Mouse (Mus musculus) cerebellum, adult 9-11 months (tissue): ENCODE data around the gene Sel1l3.
A peak's percentile ranks its signal among the peaks of the same experiment; 100 is the strongest.

Source experiments
- DNase-seq: peaks from one replicate; pipeline ENCODE4 v3.0.0; 2022

The Sel1l3 gene

GRCm38 (mm10) chr5:53139566-53139965, 74.2 kb downstream of the Sel1l3 start:
- DNase-seq, result no peak

DNA sequence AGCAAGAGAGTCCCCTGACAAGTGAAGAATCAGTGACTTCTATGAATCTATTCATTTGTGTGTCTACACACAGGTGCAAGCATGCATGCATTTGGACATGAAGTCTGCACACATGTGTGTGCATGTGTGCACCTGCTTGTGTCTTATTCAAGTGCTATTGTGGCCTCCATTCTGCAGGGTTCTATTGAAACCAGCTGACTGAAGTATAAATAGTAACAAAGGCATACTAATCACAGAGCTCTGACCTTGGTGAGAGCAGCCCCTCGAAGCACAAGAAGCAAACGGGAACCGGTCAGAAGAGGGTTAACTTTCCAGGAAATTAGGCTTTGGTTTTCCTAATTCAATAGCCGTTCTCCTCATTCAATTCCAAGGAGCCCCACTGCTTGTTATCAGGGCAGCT, 74.6 kb downstream of the Sel1l3 start:
- DNase-seq, result no peak

DNA sequence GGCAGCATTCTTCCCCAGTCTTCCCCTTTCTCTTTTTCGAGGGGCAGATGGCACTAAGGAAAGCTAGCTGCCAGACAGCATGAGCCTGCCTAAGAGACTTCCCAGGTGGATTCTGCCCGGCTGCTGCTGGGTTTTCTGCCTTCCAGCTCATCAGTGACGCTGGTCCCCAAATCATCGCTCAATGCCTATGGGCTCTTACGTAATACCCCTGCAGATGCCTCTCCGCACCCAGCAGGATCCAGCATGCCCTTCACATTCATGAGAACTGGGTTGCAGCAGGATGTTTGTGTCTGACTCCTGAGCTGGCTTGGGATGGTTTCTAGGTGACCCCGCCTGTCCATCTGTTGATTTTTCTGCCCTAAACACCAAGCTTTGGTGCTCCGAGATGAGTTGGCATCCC, 75.7 kb downstream of the Sel1l3 start:
- peak; percentile 85 for DNase-seq

GRCm38 (mm10) chr5:53135984-53136383, 77.7 kb downstream of the Sel1l3 start:
- no peak for DNase-seq

- no peak for DNase-seq
These were observed 79.7 kb downstream of the Sel1l3 start for GRCm38 (mm10) chr5:53134003-53134402.

DNA sequence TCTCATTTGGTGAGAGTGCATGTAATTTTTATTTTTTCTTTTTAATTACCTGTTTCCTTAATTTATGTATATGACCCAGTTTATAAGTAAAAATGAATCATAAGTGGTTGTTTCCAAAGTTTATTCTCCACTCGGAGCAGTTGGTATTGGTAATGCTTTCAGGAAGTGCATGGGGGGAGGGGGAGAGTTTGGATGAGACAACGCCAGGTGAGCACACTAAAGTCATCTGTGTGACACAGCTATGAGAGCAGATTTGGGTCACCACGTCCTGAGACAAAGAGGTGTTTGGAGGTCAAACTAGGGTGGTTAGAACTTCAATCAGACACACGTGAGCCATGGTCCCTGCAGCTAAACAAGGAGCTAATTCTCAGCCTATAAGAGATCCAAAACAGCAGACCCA, 89.0 kb downstream of the Sel1l3 start:
- no peak for DNase-seq

DNA sequence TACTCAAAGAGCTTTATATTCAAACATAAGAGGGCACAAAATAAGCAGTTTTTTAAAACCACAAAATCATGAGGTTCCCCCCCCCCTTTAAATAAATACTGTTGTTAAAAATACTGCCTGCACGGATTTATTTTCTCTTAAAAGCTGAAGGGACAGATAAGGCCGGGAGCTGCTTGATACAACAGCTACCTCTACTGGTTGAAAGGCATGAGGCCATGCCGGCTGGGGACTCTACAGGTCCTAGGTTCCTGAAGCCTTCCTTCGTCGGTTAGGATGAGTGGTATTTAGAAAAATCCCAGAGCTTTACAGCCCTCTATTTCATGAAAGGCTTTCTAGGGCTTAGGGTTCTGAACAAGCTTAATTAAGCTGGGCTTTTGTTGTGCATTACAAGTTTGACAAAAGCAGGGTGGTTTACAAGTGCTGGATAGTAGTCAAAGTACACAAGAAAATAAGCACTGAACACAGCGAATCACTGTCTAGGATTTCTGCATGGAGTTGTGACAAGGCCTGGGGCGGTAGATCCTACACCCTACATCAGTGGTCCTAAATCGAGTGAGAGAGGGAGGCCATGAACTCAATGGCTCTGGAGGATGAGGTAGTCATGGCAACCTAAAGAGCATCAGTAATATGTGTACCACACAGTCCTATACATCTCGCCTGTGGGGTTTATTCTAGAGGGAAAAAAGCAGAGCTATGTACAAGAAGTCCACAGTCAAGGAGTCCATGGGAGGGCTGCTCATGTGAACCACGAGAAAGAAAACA, 90.0 kb downstream of the Sel1l3 start:
- peak; percentile 61 for DNase-seq

DNA sequence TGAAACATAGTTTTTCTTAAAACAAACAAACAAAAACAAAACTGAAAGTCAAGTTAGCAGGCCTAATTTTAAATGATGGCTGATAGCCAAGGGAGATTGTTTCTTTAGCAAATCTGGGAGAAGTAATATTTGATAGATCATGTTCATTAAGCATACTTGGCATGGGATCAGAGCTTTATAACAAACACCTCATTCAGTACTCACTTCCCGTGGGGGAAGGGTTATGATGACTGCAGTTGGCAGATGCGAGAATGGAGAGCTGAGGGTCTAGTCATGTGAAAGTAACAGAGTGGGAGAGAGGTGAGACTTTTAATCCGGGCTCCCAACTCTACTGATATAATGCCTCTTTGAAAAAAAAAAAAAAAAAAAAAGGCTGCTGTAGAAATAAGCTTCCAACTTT, 94.0 kb downstream of the Sel1l3 start:
- DNase-seq, result no peak

DNA sequence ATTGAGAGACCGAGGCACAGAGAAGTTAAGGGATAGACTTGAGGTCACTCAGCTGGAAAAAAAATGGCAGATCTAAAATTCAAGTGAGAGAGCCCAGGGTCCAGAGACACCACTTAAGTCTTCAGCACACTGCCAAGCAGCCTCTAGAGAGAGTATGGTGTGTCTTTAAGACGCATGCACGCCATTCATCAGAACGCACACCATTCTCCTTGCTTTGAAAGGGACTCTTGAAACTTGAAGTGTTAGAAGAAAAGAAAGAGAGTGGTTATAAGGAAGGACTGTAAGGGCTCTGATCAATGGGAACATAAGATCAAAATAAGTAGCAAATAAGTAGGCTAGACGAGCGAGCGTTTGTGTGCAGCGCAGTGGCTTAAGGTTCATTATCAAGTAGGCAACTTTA, 95.5 kb downstream of the Sel1l3 start:
- DNase-seq, result no peak

GRCm38 (mm10) chr5:53114616-53115267, 99.0 kb downstream of the Sel1l3 start:
- no peak for DNase-seq

- no peak for DNase-seq
These were observed 100.8 kb downstream of the Sel1l3 start for GRCm38 (mm10) chr5:53112942-53113341.

GRCm38 (mm10) chr5:53111036-53111435, 102.7 kb downstream of the Sel1l3 start:
- no peak for DNase-seq

- DNase-seq, result no peak
These were observed 103.5 kb downstream of the Sel1l3 start for GRCm38 (mm10) chr5:53110225-53110624.

GRCm38 (mm10) chr5:53108668-53109067, 105.1 kb downstream of the Sel1l3 start:
- DNase-seq, result no peak

GRCm38 (mm10) chr5:53108026-53108425, 105.7 kb downstream of the Sel1l3 start:
- no peak for DNase-seq

DNA sequence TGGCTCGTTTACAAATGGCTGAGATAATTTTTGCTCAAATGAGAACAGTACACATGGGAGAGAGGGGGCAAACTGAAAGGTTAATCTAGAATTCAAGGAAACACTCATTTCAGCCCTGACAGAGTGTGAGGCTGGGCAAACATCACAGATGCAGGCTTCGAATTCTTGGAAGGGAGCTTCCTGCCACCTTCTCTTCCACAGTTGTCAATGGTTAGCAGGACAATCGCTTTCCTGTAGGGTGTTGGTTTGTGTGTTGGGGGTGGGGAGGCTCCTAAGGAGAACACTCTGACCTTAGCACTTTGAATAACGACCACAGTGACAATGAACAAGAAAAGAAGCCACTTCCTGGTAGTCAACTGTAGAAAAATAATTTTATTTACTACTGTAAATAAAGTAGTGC, 107.0 kb downstream of the Sel1l3 start:
- no peak for DNase-seq

GRCm38 (mm10) chr5:53106125-53106524, 107.6 kb downstream of the Sel1l3 start:
- no peak for DNase-seq

DNA sequence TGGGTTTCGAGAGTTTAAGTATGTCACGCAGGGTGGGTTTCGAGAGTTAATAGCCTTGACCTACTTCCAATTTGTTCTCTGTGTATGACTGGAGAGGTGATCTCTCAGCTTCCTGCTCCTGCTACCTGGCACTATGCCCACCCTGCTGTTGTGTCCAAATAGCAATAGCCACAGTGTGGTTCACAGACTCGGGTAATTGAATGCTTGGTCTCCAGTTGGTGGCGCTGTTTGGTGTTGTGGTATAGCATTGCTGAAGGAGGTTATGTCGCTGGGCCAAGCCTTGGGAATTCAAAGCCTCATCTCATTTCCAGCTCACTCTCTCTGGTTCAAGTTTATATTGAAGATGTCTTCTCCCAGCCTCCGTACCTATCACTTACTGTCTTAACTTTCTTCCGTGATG, 108.0 kb downstream of the Sel1l3 start:
- DNase-seq, result peak; percentile 86

- no peak for DNase-seq
These were observed 109.4 kb downstream of the Sel1l3 start for GRCm38 (mm10) chr5:53104177-53104855.

DNA sequence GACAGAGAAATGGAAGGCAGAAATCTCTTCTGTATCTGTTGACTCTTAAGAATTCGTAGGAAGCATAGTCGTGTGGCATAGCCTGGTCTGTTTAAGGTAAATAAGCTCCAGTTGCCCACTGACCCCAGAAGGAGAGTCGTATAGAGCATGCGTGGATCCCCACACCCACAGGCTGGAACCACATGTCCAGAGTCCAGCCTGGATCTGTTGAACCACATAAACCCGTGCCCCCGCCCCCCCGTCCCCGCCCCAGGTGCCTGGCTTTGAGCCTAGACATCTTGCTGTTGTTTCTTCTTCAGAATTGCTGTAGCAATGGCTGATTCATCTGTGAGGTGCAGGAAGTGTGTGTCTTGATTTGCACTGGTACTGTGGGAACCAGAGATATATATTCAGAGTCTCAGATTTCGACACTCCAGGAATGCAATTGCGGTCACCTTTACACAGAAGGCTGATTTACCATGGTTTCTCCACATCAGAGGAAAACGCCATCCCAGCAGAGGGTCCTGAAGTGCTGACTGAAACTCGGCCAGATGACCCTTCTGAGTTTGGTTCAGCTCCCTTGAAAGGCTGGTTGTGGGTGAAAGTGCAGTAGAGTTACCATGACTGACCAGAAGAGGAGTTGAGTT, 111.8 kb downstream of the Sel1l3 start:
- no peak for DNase-seq

DNA sequence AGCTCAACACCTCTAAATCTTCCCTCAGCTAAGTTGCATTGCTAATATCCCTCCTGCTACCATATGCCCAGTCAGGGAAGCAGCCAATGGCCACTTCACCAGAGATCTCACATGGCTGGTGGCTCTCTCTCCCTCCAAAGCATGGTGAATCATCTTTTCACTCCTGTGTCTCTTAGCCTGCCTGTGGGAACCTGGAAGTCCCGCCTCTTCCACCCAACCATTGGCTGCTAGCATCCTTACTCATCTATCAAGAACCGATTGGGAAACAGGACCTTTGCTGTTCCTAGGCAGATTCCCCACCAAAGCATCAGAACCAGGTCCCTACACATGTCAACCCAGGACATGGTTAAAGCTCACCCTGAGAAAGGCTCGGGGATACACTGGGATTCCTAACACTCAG, 122.4 kb downstream of the Sel1l3 start:
- no peak for DNase-seq

- DNase-seq, result no peak
These were observed 126.3 kb downstream of the Sel1l3 start for GRCm38 (mm10) chr5:53087452-53087851.

DNA sequence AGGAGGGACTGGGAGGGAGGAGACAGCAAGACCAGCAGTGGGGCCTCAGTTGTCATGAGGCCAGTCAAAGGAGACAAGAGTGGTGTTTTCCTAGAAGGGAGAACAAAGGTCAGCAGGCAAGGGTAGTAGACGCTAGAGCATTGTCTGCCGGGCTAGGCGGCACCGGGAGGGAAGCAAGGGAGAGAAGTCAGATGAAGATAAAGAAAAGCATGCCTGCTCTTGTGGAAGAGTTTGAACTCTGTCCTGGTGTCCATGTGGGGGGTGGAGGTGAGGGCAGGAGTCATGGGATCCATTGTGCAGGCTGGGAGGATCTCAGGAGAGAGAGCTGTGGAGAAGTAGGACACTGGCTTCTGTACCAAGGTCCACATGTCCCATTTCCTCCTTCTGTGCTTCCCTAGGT, 135.3 kb downstream of the Sel1l3 start:
- DNase-seq, result no peak

DNA sequence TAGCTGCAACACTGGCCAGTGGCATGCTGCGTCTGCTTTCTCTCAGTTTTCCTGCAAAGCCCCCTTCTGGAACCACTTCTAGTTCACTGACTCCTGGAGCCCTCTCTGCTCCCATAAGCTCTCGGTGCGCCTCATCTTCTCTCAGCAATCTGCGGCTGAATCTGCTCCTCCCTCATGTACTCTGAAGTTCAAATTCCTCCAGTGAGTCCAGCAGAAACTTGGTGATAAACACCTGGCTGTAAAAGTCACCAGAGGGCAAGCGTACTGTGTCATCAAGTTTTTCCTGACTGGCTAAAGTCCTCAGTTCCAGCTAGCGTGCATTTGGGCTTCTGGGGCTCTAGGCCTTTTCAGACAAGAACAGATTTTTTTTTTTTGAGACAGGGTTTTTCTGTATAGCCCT, 139.2 kb downstream of the Sel1l3 start:
- DNase-seq, result no peak
